Mouse (Mus musculus) cerebellum, postnatal 36 days (tissue): ENCODE measurements around the gene Gp1bb.

Experiments used
- DNase-seq, 2 experiments: peaks; one replicate each; pipeline ENCODE4 v3.0.0; 2021 to 2022; ENCODE audit warnings: mixed read lengths in 2 of 2

Gp1bb gene

GRCm38 (mm10) chr16:18577599-18578160 is 44.5 kb downstream of the Gp1bb start:
- DNase-seq, result no peak

GRCm38 (mm10) chr16:18577071-18577470 is 45.1 kb downstream of the Gp1bb start:
- DNase-seq, result no peak

GRCm38 (mm10) chr16:18574196-18574595 is 48.0 kb downstream of the Gp1bb start:
- DNase-seq, result peak in 1 of 2 experiments; percentile 5
